Mouse (Mus musculus): Measurements from ENCODE around the gene Gm9268.
"Not testable (repeated sequence)": the region's sequence is repeated elsewhere in the genome, so short reads cannot be mapped to it uniquely, and the experiment has no call there.

The Gm9268 gene

DNA sequence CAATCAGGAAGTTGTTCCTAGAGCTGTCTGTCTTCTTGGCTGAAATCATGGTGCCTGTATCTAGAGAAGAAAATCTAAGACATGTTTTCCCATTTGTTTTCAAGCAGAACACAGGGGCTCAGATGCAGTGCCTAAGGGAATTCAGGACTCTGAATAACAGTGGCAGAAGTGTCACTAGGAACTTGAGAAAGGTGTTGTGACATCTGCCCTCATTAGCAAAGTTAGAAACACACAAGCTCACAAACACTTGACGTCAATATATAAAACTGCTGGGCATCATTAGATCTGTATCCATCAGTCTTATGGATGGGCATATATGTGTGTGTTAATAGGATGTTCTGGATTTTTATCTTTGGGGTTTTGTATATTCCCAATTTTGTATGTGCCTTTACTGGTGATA, at the start of gene Gm9268:
Gene Gm9268, plus strand, starts transcription at position 301 of the 400 bp plus-strand sequence.
- not testable (repeated sequence) for DNase-seq (ENCODE audit: low spot score in 2 of 2)

GRCm38 (mm10) chr7:42980098-42980497, 38.5 kb upstream of the Gm9268 start:
- DNase-seq (ENCODE audit: low spot score in 2 of 2) = no peak

DNA sequence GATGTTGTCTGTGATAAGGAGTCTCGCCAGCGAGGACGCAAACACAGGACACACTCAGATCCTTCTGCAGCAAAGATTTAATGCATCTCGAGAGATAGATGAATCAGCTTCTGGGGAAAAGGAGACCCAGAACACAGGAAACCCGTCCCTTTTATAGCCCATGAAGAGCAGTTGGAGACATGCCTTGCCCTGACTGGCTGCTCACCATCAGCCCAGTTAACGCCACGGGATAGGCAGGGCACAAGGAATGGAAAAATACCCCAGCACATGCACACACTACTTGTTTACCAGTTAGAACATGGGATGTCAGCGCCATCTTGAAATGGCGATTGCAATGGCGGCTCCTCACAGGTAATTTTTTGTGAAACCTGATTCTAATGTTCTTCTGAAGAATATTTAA, 37.8 kb upstream of the Gm9268 start:
- DNase-seq (ENCODE audit: low spot score in 2 of 2) = no peak

- DNase-seq (ENCODE audit: low spot score in 2 of 2) = no peak
Measured at GRCm38 (mm10) chr7:43077831-43078230, 59.3 kb downstream of the Gm9268 start.
